Comparison of ENCODE assay signal across 28 mouse cellular contexts in genomic region chr14:80443820-80444219, GRCm38 (mm10).
"Had no signal": no experiment of that assay in that cellular context is flagged by ENCODE, and none has a peak within 500 bp of the region (broad histone marks: within the 10 kb centered on the region; RNA-seq: fewer than 3 reads in every experiment).

No protein-coding gene starts in this region.

- H3K4me1 ChIP-seq: embryonic facial prominence, embryonic 10.5 days; embryonic facial prominence, embryonic 12.5 days; embryonic facial prominence, embryonic 13.5 days; embryonic facial prominence, embryonic 15.5 days; forebrain, embryonic 10.5 days; forebrain, embryonic 12.5 days; forebrain, embryonic 13.5 days; forebrain, embryonic 15.5 days; heart, embryonic 10.5 days had no signal

- H3K9ac ChIP-seq: embryonic facial prominence, embryonic 12.5 days; embryonic facial prominence, embryonic 13.5 days; embryonic facial prominence, embryonic 15.5 days; forebrain, embryonic 12.5 days; forebrain, embryonic 13.5 days; forebrain, embryonic 15.5 days; forebrain, postnatal 0 days had no signal

- ATAC-seq: forebrain, embryonic 13.5 days; forebrain, embryonic 14.5 days; forebrain, embryonic 15.5 days; forebrain, embryonic 16.5 days; forebrain, postnatal 0 days had no signal

- H3K27me3 ChIP-seq: embryonic facial prominence, embryonic 12.5 days; embryonic facial prominence, embryonic 13.5 days; embryonic facial prominence, embryonic 15.5 days; forebrain, embryonic 12.5 days; forebrain, embryonic 13.5 days; forebrain, embryonic 15.5 days had no signal

- H3K9me3 ChIP-seq: embryonic facial prominence, embryonic 10.5 days; embryonic facial prominence, embryonic 12.5 days; embryonic facial prominence, embryonic 13.5 days; embryonic facial prominence, embryonic 15.5 days; forebrain, embryonic 10.5 days; forebrain, embryonic 13.5 days; forebrain, embryonic 15.5 days; heart, embryonic 10.5 days had no signal

- H3K36me3 ChIP-seq: embryonic facial prominence, embryonic 10.5 days; embryonic facial prominence, embryonic 12.5 days; embryonic facial prominence, embryonic 13.5 days; embryonic facial prominence, embryonic 15.5 days; forebrain, embryonic 10.5 days; forebrain, embryonic 12.5 days; forebrain, embryonic 15.5 days; heart, embryonic 10.5 days had no signal

- H3K4me3 ChIP-seq: embryonic facial prominence, embryonic 10.5 days; embryonic facial prominence, embryonic 12.5 days; embryonic facial prominence, embryonic 13.5 days; embryonic facial prominence, embryonic 15.5 days; erythroblast, embryonic 14.5 days; forebrain, embryonic 10.5 days; forebrain, embryonic 12.5 days; forebrain, embryonic 13.5 days; forebrain, embryonic 15.5 days; gastrocnemius, adult 2 months; heart, adult 2 months; heart, embryonic 10.5 days had no signal

- DNase-seq: cerebellum, adult 9-10 months; cerebellum, adult 9-11 months; cerebellum, postnatal 10 days; cerebellum, postnatal 14 days; cerebellum, postnatal 25 days; cerebellum, postnatal 36 days; embryo, embryonic 11 days; forebrain, postnatal 0 days; gastrocnemius, adult 2 months; gastrocnemius, postnatal 10 days; gastrocnemius, postnatal 14 days; gastrocnemius, postnatal 25 days; gastrocnemius, postnatal 36 days; heart, adult 11 months; heart, adult 18-20 months; heart, adult 2 months had no signal

- H3K4me2 ChIP-seq: embryonic facial prominence, embryonic 12.5 days; embryonic facial prominence, embryonic 13.5 days; embryonic facial prominence, embryonic 15.5 days; forebrain, embryonic 12.5 days; forebrain, embryonic 13.5 days; forebrain, embryonic 15.5 days had no signal

- H3K27ac ChIP-seq: embryonic facial prominence, embryonic 10.5 days; embryonic facial prominence, embryonic 12.5 days; embryonic facial prominence, embryonic 13.5 days; embryonic facial prominence, embryonic 15.5 days; forebrain, embryonic 10.5 days; forebrain, embryonic 12.5 days; forebrain, embryonic 13.5 days; forebrain, embryonic 15.5 days; gastrocnemius, adult 2 months; heart, adult 2 months; heart, embryonic 10.5 days had no signal
